Mouse (Mus musculus) gastrocnemius, postnatal 25 days (tissue): ENCODE data around the gene Stum. TPM values are rescaled to one million over a fixed set of nuclear protein-coding genes. Genes with fewer than 3 reads are reported as not detected.

ENCODE experiments used
- DNase-seq: peaks from one replicate; pipeline ENCODE4 v3.0.0; 2022
- total RNA-seq, 2 experiments: library from RNA; stranded (reverse); gene quantifications; 1 replicate in 1 of 2; 2 replicates in 1 of 2; pipeline ENCODE4 v1.2.3; 2021

Stum gene
- total RNA-seq, 2 experiments from 2014 or later, result 0.43 to 0.49 TPM

DNA sequence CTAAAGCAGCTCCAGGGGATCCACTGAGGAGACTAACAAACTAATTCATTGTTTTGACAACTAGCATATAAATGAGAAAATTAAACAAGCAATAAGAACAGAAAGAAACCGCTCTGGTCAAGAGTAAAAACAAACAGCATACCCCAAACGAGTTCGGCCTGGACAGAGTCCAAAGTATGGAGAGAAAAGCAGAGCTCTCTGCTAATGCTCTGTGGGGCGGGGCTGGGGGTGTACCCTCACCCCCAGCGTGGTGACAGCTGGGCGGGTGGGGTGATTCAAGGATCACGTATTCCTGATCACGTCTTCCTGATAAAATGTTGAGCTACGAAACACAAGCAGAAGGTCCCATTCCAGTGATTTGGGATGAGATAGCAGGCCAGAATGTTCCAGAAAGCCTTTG, 9.5 kb upstream of the Stum start:
- DNase-seq, result no peak

- no peak for DNase-seq
Observed at GRCm38 (mm10) chr1:180485346-180485745, 2.0 kb upstream of the Stum start.

DNA sequence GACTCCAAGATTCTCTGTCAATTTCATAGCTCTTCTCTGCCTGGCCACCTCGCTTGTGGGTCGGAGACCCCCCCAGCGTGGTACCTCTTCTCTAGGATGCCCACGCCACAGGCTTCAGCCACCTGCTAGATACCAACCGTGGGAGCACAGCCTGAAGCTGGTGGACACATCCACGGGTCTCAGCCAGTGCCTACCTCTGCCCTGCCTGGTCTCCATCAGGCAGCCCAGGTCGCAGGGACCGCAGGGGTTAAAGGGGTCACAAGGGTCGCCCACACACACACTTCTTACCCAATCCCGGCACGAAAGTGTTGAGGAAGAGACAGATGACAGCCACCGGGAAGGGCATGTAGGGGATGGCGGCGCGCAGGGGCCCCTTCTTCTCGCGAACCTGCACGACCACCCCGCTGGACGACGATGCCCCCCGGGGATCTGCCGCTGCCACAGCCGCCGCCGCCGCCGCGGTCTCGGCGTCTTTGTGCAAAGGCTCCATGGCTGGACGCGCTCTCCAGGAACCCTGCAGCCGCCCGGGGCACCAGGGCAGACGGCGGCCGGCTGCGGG, 385 bp downstream of the Stum start:
- DNase-seq, result no peak

DNA sequence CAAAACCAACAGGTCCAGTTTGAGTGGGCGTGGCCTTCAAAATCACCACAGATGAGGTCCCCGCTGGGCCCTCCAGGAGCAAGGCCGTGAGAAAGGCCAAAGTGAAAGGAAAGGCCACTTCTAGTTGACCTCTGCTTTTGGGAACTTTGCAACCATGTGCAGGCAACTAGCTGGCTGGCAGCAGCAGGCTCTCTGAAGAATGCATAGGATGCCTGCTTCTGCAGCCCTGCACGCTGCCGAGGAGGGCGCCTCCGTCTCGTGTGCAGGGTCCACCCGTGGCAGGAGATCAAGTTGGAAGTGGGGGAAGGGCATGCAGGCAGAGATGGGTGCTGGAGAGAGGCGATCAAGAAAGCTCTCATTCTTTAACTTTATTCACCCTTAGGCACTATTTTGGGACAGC, 1.3 kb downstream of the Stum start:
- no peak for DNase-seq

DNA sequence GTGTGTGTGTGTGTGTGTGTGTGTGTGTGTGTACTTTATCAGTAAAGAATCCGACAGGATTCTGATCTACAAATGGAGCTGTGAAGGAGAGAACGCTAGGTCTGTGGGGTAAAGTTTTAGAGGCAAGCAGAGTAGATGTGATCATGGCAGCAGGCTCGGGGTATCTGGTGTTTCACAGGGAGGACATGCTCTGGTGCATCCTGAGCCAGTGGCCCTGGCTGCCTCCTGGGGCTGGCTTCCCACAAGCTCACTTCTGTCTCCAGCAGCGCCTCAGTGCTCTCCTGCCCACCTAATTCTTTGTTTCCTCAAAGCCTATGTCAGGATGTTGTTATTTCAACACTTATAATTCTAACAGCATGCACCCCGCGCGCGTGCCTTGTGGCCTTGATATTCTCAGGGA, 2.0 kb downstream of the Stum start:
- DNase-seq, result no peak

- DNase-seq, result no peak
Observed at GRCm38 (mm10) chr1:180480325-180480724, 3.0 kb downstream of the Stum start.

GRCm38 (mm10) chr1:180473566-180473965, 9.7 kb downstream of the Stum start:
- DNase-seq, result no peak

DNA sequence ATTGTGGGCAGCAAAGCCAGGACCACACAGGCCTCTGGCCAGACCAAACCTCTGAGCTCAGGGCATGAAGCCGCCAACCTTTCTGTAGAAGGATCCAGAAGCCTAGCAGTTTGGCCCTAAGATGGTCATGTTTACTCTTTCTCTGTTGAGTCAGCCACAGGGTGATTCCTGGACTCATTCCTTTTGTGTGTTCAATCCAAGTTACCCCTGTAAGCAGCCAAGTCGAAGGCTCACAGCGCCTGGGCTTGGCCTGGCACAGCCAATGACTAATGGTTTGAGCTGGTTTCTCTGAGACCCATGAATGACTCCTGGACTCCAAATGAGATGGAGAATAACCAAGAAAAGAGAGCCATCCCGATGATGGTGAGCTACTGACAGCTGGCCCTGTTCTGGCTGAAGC, 15.3 kb downstream of the Stum start:
- DNase-seq, result no peak

DNA sequence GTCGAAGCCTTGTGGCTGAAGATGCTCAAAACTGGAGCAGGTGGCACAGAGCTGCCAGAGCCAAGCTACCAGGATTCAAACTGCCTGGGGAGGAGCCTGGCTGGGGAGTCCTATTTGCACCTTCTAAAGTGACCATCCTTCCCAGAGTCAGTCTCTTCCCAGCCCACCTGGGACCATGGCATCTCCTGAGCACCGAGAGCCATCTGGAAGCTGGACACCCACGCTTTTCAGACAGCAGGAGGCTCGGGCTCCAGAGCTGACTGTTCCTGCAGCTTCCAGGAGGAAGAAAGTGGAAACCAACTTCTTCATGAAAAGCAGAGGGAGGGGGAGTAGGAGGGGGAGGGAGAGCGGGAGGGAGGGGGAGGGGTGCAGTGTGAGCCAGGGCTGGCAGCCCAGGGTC, 17.7 kb downstream of the Stum start:
- no peak for DNase-seq

GRCm38 (mm10) chr1:180464357-180464756, 18.9 kb downstream of the Stum start:
- DNase-seq, result no peak

DNA sequence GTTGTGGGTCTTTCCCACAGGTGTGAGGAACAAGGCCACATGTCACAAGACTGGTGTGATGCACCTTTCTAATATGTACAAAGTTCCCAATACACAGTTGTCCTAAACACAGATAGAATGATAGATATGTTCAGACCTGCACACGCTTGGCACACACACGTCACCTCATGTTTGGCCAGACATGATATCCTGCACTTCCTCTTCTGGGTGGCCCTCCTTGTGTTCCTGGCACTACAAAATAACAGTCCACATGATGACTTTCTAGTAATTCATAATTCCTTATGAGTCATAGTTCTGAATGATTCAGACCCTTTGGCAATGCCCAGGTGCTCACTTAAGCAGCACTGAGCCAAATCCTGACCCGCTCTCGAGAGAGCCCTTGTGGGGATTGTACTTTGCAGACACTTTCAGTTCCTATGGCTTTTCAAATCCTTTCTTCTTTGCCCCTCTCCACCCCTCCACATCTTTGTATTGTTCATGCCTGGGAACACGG, 20.3 kb downstream of the Stum start:
- DNase-seq, result no peak

DNA sequence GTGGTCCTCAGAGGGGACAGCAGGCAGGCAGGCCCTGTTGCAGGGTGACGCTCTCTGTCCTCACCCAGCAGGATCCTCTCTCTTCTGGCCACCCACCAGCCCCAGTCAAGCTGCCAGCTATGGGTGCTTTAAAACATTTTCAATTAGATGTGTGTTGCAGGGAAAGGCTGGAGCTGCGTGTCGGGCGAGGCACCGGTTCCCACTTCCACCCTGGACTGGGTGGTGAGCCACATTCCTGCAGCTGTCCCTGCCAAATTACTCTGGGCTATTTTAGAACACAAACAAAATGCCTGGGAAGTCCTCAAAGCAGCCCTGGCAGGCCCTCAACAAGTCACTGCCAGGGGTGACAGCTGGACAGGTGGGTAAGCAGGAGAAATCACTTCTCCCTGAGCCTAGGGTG, 20.9 kb downstream of the Stum start:
- peak; percentile 61 for DNase-seq

DNA sequence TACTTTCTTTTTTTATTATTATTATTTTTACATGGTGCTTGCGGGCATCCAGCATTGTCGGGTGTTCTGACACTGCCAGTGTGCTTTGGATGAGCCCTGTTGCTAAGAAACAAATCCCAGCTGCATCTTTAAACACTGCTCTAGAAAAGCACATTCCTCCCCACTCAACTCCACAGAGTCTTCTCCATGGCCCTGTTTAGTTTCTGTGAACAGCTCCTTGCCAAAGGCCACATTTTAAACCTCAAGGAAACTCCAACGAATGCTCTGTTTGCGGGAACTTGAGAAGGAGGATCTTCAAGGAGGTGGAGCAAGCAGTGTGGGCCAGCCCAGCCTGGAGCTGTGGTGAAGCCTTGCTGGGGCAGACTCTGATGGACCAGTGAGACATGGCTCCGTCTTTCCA, 22.6 kb downstream of the Stum start:
- DNase-seq, result peak; percentile 21

DNA sequence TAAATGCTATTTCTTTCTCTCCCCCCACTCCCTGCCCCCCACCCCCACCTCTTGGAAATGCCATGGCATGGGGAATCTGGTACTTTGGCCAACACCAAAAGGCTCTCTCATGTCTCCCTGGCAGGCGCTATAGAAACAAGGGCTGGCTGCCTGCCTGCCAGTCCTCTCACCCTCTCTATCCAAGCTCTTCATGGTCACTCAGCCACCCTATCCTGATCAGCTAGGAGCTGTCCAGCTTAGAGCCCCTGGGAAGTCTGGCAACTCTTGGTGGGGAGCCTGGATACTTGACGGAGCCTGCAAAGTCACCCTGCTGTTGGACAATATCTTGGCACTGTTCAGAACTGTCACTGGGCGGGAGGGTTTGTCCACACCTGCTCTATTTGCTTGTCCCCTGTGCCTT, 24.6 kb downstream of the Stum start:
- DNase-seq, result no peak

- peak; percentile 40 for DNase-seq
Observed at GRCm38 (mm10) chr1:180458274-180458673, 25.0 kb downstream of the Stum start.

GRCm38 (mm10) chr1:180449641-180450040, 33.7 kb downstream of the Stum start:
- DNase-seq, result no peak

DNA sequence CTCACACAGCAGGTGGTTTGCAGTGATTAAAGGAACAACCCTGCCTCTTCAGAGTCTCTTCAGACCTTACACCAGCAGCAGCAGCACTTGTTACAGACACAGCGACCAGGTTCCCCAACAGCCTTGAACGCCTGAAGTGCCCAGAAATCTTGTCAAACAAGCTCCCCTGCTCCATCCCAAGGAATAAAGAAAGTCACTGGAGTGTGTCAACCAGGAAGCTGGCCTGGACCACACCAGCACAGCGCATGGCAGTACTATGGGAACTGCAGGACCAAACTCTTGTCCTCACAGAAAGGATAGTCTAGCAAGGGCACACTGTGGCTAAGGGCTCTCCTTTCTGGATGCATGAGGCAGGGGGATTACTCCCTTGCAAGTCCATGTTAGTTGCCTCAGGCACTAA, 38.9 kb downstream of the Stum start:
- no peak for DNase-seq

DNA sequence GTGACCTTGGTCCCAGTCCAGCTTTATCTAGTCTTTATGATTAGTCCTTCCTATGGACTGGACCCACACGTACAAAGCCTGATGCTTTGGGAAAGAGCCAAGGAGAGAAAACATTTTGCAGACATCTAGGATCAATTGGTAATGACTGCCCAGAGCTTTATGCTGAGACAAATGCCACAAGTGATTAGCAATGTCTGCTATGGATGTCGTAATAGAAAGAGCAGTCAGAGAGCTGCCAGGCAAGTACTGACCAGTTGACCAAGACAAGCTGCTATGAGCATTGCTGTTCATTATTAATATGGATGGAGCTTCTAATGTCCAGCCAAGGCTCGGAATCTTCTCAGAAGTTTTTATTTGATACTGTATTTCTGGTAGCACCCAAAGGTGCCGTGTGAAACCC, 43.8 kb downstream of the Stum start:
- DNase-seq, result no peak

DNA sequence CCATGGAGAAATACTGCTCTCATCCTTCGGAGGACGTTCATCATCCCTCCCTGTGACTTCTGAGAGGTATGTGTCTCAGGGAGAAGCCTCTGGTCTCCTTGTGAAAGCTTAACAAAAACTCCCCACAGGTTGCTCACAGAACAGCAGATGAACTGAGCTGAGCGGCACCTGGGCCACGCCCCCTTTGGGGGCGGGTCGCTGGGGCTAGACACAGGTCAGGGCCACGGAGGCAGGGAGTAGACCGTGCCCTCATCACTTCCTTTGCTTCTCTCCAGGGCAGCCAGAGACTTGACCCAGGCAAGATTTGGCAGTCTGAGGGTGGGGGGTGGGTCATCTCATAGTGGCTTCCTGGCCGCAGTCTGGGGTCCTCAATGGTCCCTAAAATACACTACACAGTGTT, 48.4 kb downstream of the Stum start:
- DNase-seq, result no peak

GRCm38 (mm10) chr1:180433796-180434566, 49.3 kb downstream of the Stum start:
- peak; percentile 44 for DNase-seq

- no peak for DNase-seq
Observed at GRCm38 (mm10) chr1:180433098-180433538, 50.2 kb downstream of the Stum start.

DNA sequence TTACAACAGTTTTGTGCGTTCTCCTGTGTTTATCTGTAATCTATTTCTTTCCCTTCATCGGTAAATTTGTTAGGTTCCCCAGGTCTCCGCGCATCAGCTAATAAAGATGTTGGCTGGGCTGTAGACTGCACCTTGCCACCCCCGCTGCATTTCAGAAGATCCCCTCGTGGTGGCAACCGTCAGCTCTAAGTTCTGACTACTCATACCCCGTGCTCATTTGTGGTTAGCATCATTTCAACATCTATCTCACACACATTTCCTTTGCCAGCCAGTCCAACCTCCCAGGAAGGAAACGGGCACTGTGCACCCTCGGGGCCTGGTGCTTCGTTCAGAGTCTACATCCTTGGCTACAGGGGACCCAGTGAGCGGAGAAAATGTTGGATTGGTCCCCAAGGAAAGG, 51.5 kb downstream of the Stum start:
- no peak for DNase-seq

DNA sequence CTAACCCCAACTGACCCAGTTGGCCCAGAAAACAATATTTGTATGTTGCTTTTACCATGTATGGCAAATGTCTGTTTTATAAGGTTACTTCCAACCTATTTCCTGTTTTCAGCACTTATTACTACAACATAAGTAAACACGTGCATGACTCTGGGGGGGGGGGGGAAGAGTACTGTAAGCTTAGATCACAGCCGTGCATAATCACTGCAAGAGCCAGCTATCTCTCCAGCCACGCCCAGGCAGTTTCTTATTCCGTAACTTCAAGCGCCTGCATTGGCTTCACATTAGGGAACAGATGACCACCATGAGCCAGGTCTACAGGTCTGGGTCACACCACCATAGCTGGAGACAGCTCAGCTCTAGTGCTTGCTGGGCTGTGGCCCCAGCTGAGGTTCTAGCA, 53.5 kb downstream of the Stum start:
- no peak for DNase-seq

DNA sequence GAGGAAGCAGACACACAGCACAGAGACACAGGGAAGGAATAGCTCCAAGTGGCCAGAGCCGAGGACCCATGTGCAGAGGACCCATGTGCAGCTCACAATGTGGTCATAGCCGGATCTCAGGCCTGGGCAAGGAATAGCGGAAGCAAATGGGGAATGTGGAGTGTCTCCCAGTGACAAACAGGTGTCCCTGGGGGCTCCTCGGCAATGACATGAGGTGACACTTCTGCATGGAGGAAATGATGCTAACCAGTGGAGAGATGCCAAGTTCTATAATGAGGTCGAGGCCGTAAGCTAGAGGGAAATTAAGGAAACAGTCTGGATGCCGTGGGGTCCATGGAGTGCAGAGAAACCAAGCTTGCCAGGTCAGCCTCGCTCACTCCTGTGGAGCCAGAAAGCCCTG, 54.4 kb downstream of the Stum start:
- no peak for DNase-seq
